8 mouse cellular contexts compared by ENCODE assay signal in the genomic region with DNA sequence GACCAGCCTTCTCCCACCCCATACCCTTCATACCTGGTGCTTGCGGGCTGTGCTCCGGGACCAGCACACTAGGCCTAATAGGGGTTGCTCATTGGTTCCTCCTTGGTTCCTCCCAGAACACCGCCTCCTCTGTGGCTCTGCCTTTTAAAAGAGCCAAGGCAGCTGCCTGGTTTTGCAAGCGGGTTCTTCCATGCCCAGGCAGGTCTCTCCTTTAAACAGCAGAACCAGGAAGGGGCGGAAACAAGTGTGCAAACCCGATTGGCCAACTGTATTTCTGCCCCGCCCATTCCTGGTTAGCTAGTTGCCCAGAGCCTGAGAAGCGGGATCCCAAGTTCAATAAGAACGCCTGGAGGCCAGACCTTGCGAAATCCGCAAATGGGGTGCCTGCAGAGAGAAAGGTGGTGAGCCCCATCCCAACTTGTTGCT. TPM values are rescaled to one million over a fixed set of nuclear protein-coding genes. Genes with fewer than 3 reads are reported as not detected.
DNase-seq lines count a peak whose midpoint lies in the region; ATAC-seq and TF ChIP-seq lines count a peak whose summit lies in the region.

A gene (minus strand): TSS at position 213 of the 426 bp plus-strand sequence.

- H3K4me3 ChIP-seq in E14TG2a.4 (replicated peaks; ENCODE audit: low read length), result peak within 1 kb of the TSS; percentile 90
- peak within 1 kb of the TSS; percentile 68 for H3K4me3 ChIP-seq in forebrain, embryonic 12.5 days (replicated peaks)
- peak within 1 kb of the TSS; percentile 68 for H3K4me3 ChIP-seq in heart, postnatal 0 days (ENCODE audit: low read depth, low read length)
- peak within 1 kb of the TSS; percentile 86 for H3K4me3 ChIP-seq in liver, embryonic 16.5 days (ENCODE audit: low read depth, low read length)
- H3K4me3 ChIP-seq in neural tube, embryonic 13.5 days, result peak within 1 kb of the TSS; percentile 71
- peak within 1 kb of the TSS; percentile 83 for H3K4me3 ChIP-seq in testis, adult 2 months (ENCODE audit: control insufficient read depth, low read depth, low read length)

- H3K9ac ChIP-seq in forebrain, embryonic 12.5 days, result peak within 1 kb of the TSS; percentile 79
- H3K9ac ChIP-seq in heart, postnatal 0 days (replicated peaks; ENCODE audit: low read depth, low read length), result peak within 1 kb of the TSS; percentile 60
- H3K9ac ChIP-seq in liver, embryonic 16.5 days (ENCODE audit: low read depth, low read length), result peak within 1 kb of the TSS; percentile 83
- peak within 1 kb of the TSS; percentile 79 for H3K9ac ChIP-seq in neural tube, embryonic 13.5 days

- TF ChIP-seq EP300 in heart, postnatal 0 days (IDR thresholded peaks at IDR 0.05; ENCODE audit: low read depth), result no peak

- H3K9me3 ChIP-seq in E14TG2a.4 (ENCODE audit: low read length), result no peaks in the 10 kb centered on the region
- H3K9me3 ChIP-seq in forebrain, embryonic 12.5 days, result no peaks in the 10 kb centered on the region
- no peaks in the 10 kb centered on the region for H3K9me3 ChIP-seq in heart, postnatal 0 days (replicated peaks; ENCODE audit: control insufficient read depth, low read length)
- no peaks in the 10 kb centered on the region for H3K9me3 ChIP-seq in liver, embryonic 16.5 days (replicated peaks; ENCODE audit: control insufficient read depth, low read length)
- H3K9me3 ChIP-seq in neural tube, embryonic 13.5 days, result no peaks in the 10 kb centered on the region

- H3K27me3 ChIP-seq in E14TG2a.4 (ENCODE audit: insufficient read depth, low read length), result no peaks in the 10 kb centered on the region
- no peaks in the 10 kb centered on the region for H3K27me3 ChIP-seq in forebrain, embryonic 12.5 days
- no peaks in the 10 kb centered on the region for H3K27me3 ChIP-seq in heart, postnatal 0 days (ENCODE audit: control insufficient read depth, insufficient read depth, low read length)
- H3K27me3 ChIP-seq in liver, embryonic 16.5 days (ENCODE audit: control insufficient read depth, insufficient read depth, low read depth, low read length), result no peaks in the 10 kb centered on the region
- H3K27me3 ChIP-seq in neural tube, embryonic 13.5 days, result peaks cover 4% of the 10 kb centered on the region
- H3K27me3 ChIP-seq in testis, adult 2 months (ENCODE audit: control insufficient read depth, insufficient read depth, low read length), result no peaks in the 10 kb centered on the region

- ATAC-seq in forebrain, embryonic 12.5 days (ENCODE audit: low FRiP score), result peak; percentile 96
- ATAC-seq in heart, postnatal 0 days (ENCODE audit: insufficient read depth, low read depth), result peak; percentile 99
- ATAC-seq in liver, embryonic 16.5 days (ENCODE audit: low read depth), result peak; percentile 95
- ATAC-seq in neural tube, embryonic 13.5 days (ENCODE audit: low read depth), result peak; percentile 99

- TF ChIP-seq CTCF in E14TG2a.4 (conservative IDR thresholded peaks at IDR 0.05; ENCODE audit: low read length), result no peak
- no peak for TF ChIP-seq CTCF in heart, postnatal 0 days (IDR thresholded peaks at IDR 0.05; ENCODE audit: low read depth)
- TF ChIP-seq CTCF in testis, adult 2 months (IDR thresholded peaks at IDR 0.05; ENCODE audit: control insufficient read depth, insufficient read depth, insufficient replicate concordance, low read depth, low read length), result no peak

- peak within 1 kb of the TSS; percentile 90 for H3K4me2 ChIP-seq in forebrain, embryonic 12.5 days
- H3K4me2 ChIP-seq in heart, postnatal 0 days (ENCODE audit: low read depth, low read length), result peak within 1 kb of the TSS; percentile 95
- peak within 1 kb of the TSS; percentile 97 for H3K4me2 ChIP-seq in liver, embryonic 16.5 days (ENCODE audit: low read depth, low read length)
- H3K4me2 ChIP-seq in neural tube, embryonic 13.5 days, result peak within 1 kb of the TSS; percentile 82

- peak within 1 kb of the TSS; percentile 54; the same call in 1 of the 2 replicates for H3K27ac ChIP-seq in forebrain, embryonic 12.5 days
- H3K27ac ChIP-seq in heart, postnatal 0 days (ENCODE audit: low read depth), result no peak within 1 kb of the TSS
- peak within 1 kb of the TSS; percentile 74 for H3K27ac ChIP-seq in liver, embryonic 16.5 days (ENCODE audit: low read length)
- no peak within 1 kb of the TSS; the same call in 1 of the 2 replicates for H3K27ac ChIP-seq in neural tube, embryonic 13.5 days (replicated peaks)
- H3K27ac ChIP-seq in testis, adult 2 months (ENCODE audit: control insufficient read depth, insufficient read depth, low read depth, low read length), result no peak within 1 kb of the TSS

- H3K4me1 ChIP-seq in E14TG2a.4 (replicated peaks; ENCODE audit: low read depth, low read length), result peaks cover 31% of the 10 kb centered on the region
- peaks cover 19% of the 10 kb centered on the region for H3K4me1 ChIP-seq in forebrain, embryonic 12.5 days
- peaks cover 12% of the 10 kb centered on the region for H3K4me1 ChIP-seq in heart, postnatal 0 days (ENCODE audit: control insufficient read depth, insufficient read depth)
- H3K4me1 ChIP-seq in liver, embryonic 16.5 days (ENCODE audit: control insufficient read depth, low read depth, low read length), result peaks cover 20% of the 10 kb centered on the region
- peaks cover 20% of the 10 kb centered on the region for H3K4me1 ChIP-seq in neural tube, embryonic 13.5 days (replicated peaks)
- peaks cover 11% of the 10 kb centered on the region for H3K4me1 ChIP-seq in testis, adult 2 months (ENCODE audit: control insufficient read depth, insufficient read depth, low read length)

- WGBS in forebrain, embryonic 12.5 days, result 0% methylated on average over 11 of the region's 11 CpGs
- 0% methylated on average over 11 of the region's 11 CpGs for WGBS in heart, postnatal 0 days
- WGBS in liver, embryonic 16.5 days (ENCODE audit: insufficient replicate concordance), result under 1% methylated on average over 11 of the region's 11 CpGs
- under 1% methylated on average over 11 of the region's 11 CpGs for WGBS in neural tube, embryonic 13.5 days

- peak; percentile 95 for DNase-seq in c-Kit-positive CD71-positive TER-119-positive erythroid progenitor cells, embryonic 14.5 days (ENCODE audit: low spot score)
- DNase-seq in heart, postnatal 0 days (ENCODE audit: low spot score), result peak; percentile 98
- DNase-seq in kidney, postnatal 4 days, result peak; percentile 88 to 93

- peak; percentile 40; the same call in 1 of the 2 replicates for TF ChIP-seq POLR2A in testis, adult 2 months (IDR thresholded peaks at IDR 0.05; ENCODE audit: control insufficient read depth, low read depth, low read length)

- H3K36me3 ChIP-seq in E14TG2a.4 (ENCODE audit: insufficient read depth, low read length), result peaks cover 43% of the 10 kb centered on the region
- peaks cover 9% of the 10 kb centered on the region for H3K36me3 ChIP-seq in forebrain, embryonic 12.5 days (replicated peaks)
- H3K36me3 ChIP-seq in heart, postnatal 0 days (replicated peaks; ENCODE audit: control insufficient read depth, insufficient read depth, low read length), result peaks cover 4% of the 10 kb centered on the region; the same call in 1 of the 2 replicates
- H3K36me3 ChIP-seq in liver, embryonic 16.5 days (ENCODE audit: control insufficient read depth, insufficient read depth), result no peaks in the 10 kb centered on the region; the same call in 1 of the 2 replicates
- peaks cover 19% of the 10 kb centered on the region for H3K36me3 ChIP-seq in neural tube, embryonic 13.5 days
- H3K36me3 ChIP-seq in testis, adult 2 months (ENCODE audit: control insufficient read depth, insufficient read depth, low read length), result no peaks in the 10 kb centered on the region

RNA-seq across cellular contexts. Expression of the gene that starts here (rescaled TPM):
- polyA plus RNA-seq in forebrain, embryonic 12.5 days (2016; fragmentation: Nextera tagmentation; extraction: Ambion mirVana), result 31.1 and 33.2 TPM in 2 replicates
- 45.5 and 52.8 TPM in 2 replicates for total RNA-seq in heart, postnatal 0 days (2014; rRNA removed; ENCODE audit: low replicate concordance)
- polyA plus RNA-seq in heart, postnatal 0 days (2015; fragmentation: Nextera tagmentation; extraction: Ambion mirVana), result 33.0 and 33.5 TPM in 2 replicates
- 65.7 and 73.0 TPM in 2 replicates for polyA plus RNA-seq in liver, embryonic 16.5 days (2015; fragmentation: Nextera tagmentation; extraction: Ambion mirVana)
- 37.2 and 37.3 TPM in 2 replicates for polyA plus RNA-seq in neural tube, embryonic 13.5 days (2015; fragmentation: Nextera tagmentation; extraction: Ambion mirVana)
- 8.1 and 10.5 TPM in 2 replicates for polyA plus RNA-seq in testis, adult 2 months (2012; rRNA removed)

Comparison
In these comparisons a context has a peak if more than half of its experiments do, and no peak if none do; other contexts are left out.
1. H3K27ac ChIP-seq: peak in forebrain, embryonic 12.5 days (single experiment) and liver, embryonic 16.5 days (single experiment); none in heart, postnatal 0 days (single experiment), neural tube, embryonic 13.5 days (single experiment) and testis, adult 2 months (single experiment).
2. Peak in every context shown above with its lines, with median percentiles within 50 percentile points of each other: H3K4me3 ChIP-seq, DNase-seq, ATAC-seq, H3K4me2 ChIP-seq and H3K9ac ChIP-seq.